Mouse (Mus musculus) stomach, embryonic 16.5 days (tissue): ENCODE measurements at regions not wholly inside any gene's neighbourhood (a gene's known extent, or its start where the extent isn't known, plus 50 kb on each side); places are given as distances from the start of the nearest gene placed in this dataset.

Experiments used
- ATAC-seq: fragments of 200-750 bp; cut with Nextera tagmentation; 2 replicates; pipeline ENCODE4 v1.8.0; 2017; ENCODE audit warnings: moderate number of reproducible peaks, moderate TSS enrichment; ENCODE audit not compliant: insufficient read depth, low FRiP score
- H3K27ac ChIP-seq: fragments of 300-500 bp; sonication (generic); 2 replicates; pipeline ENCODE4 v1.5.1; 2014; ENCODE audit warnings: low read length
- H3K27me3 ChIP-seq: fragments of 300-500 bp; sonication (generic); 2 replicates; pipeline ENCODE4 v1.6.1; 2014; ENCODE audit warnings: low read length, control low read depth, mixed read lengths; ENCODE audit not compliant: control insufficient read depth, insufficient read depth
- H3K36me3 ChIP-seq: fragments of 300-500 bp; sonication (generic); 2 replicates; pipeline ENCODE4 v1.6.1; 2014; ENCODE audit warnings: low read length; ENCODE audit not compliant: control insufficient read depth, insufficient read depth
- H3K4me1 ChIP-seq: fragments of 300-500 bp; sonication (generic); 2 replicates; pipeline ENCODE4 v1.6.1; 2014; ENCODE audit warnings: low read length, control low read depth, mixed read lengths; ENCODE audit not compliant: control insufficient read depth, insufficient read depth
- H3K4me2 ChIP-seq: fragments of 300-500 bp; sonication (generic); 2 replicates; pipeline ENCODE4 v1.6.1; 2014; ENCODE audit warnings: low read depth, low read length, mixed read lengths
- H3K4me3 ChIP-seq: fragments of 300-500 bp; sonication (generic); replicated peaks from 2 replicates; pipeline ENCODE4 v1.5.1; 2014; ENCODE audit warnings: mild to moderate bottlenecking, low read length
- H3K9ac ChIP-seq: fragments of 300-500 bp; sonication (generic); 2 replicates; pipeline ENCODE4 v1.6.1; 2014; ENCODE audit warnings: low read length
- H3K9me3 ChIP-seq: fragments of 300-500 bp; sonication (generic); replicated peaks from 2 replicates; pipeline ENCODE4 v1.6.1; 2016; ENCODE audit warnings: low read length, control low read depth; ENCODE audit not compliant: control insufficient read depth
- WGBS: fragments of 180-500 bp; shearing (Covaris S2); extraction: QIAGEN DNeasy Blood & Tissue Kit; methylation state at CpG from one replicate; pipeline ENCODE4 v1.1.7; 2014; 5-methylcytosine and 5-hydroxymethylcytosine counted together

- Histone ChIP-seq H3K27me3 (no peaks in the 10 kb centered on the region), H3K4me3 (no peak overlapping the region), H3K4me1 (no peaks in the 10 kb centered on the region), H3K4me2 (no peak overlapping the region), H3K9me3 (no peaks in the 10 kb centered on the region), H3K27ac (no peak overlapping the region), H3K9ac (no peak overlapping the region), H3K36me3 (no peaks in the 10 kb centered on the region)
- 79% methylated on average over 2 of the region's 2 CpGs for WGBS
- no peak for ATAC-seq
Observed at GRCm38 (mm10) chr1:57032407-57032806, 54.0 kb upstream of the Satb2 start.

DNA sequence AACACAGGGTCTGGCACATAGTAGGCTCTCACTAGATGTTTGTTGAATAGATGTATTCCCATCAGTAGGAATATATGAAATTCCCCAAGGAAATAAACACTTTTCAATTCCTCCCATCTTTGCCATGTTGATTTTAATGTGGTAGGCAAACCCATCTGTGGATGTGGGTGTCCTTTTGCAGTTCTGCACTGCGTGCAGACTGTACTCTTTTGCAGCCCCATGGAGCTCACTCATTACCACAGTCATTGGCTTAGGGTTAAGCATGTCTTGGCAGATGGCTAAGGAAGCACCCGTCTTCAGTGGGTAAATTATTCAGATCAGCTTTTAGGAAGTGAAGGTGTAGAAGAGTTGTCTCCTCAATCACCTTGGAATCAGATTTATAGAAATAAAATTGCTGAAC is 54.8 kb upstream of the Satb2 start:
- 86% methylated on average over 2 of the region's 2 CpGs for WGBS
- no peaks in the 10 kb centered on the region for H3K4me1 ChIP-seq
- ATAC-seq, result no peak

DNA sequence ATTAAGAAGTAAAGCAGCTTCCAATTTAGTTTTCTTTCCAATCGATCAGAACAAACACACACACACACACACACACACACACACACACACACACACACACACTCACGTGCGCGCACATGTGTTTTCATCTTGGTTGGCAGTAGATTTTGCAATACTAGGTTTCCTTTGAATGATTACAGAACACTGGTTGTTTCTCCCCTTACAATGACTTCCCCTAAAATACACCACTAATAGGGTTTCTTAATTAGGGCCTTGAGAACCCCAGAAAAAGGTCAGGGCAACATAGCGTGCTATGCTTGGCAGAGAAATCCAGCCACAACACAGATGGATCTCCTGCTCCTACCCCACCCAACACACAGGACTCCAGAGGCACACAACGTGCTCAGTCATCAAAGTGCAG is 56.0 kb upstream of the Satb2 start:
- Histone ChIP-seq H3K9ac (no peak overlapping the region), H3K27ac (no peak overlapping the region), H3K36me3 (no peaks in the 10 kb centered on the region), H3K4me1 (no peaks in the 10 kb centered on the region), H3K4me2 (no peak overlapping the region), H3K27me3 (no peaks in the 10 kb centered on the region), H3K9me3 (no peaks in the 10 kb centered on the region), H3K4me3 (no peak overlapping the region)
- ATAC-seq, result no peak
- 81% methylated on average over 6 of the region's 6 CpGs for WGBS

More for the DNA sequence above, 54.8 kb upstream of the Satb2 start:
- Histone ChIP-seq H3K9me3 (no peaks in the 10 kb centered on the region), H3K27me3 (no peaks in the 10 kb centered on the region), H3K4me2 (no peak overlapping the region), H3K9ac (no peak overlapping the region), H3K27ac (no peak overlapping the region), H3K4me3 (no peak overlapping the region), H3K36me3 (no peaks in the 10 kb centered on the region)

- H3K4me1 ChIP-seq, result no peaks in the 10 kb centered on the region
- no peak overlapping the region for H3K27ac ChIP-seq
- no peak overlapping the region for H3K4me2 ChIP-seq
- H3K27me3 ChIP-seq, result no peaks in the 10 kb centered on the region
- no peaks in the 10 kb centered on the region for H3K36me3 ChIP-seq
- H3K9me3 ChIP-seq, result no peaks in the 10 kb centered on the region
- 80% methylated on average over 3 of the region's 3 CpGs for WGBS
- H3K4me3 ChIP-seq, result no peak overlapping the region
- no peak overlapping the region for H3K9ac ChIP-seq
- no peak for ATAC-seq
Observed at GRCm38 (mm10) chr1:57036382-57036781, 57.9 kb upstream of the Satb2 start.

GRCm38 (mm10) chr1:57040201-57040600 is 61.8 kb upstream of the Satb2 start:
- H3K9me3 ChIP-seq, result no peaks in the 10 kb centered on the region
- no peak for ATAC-seq
- H3K9ac ChIP-seq, result no peak overlapping the region
- H3K27me3 ChIP-seq, result no peaks in the 10 kb centered on the region
- no peaks in the 10 kb centered on the region for H3K36me3 ChIP-seq
- H3K4me2 ChIP-seq, result no peak overlapping the region
- no peak overlapping the region for H3K27ac ChIP-seq
- no peak overlapping the region for H3K4me3 ChIP-seq
- 37% methylated on average over 8 of the region's 8 CpGs for WGBS
- no peaks in the 10 kb centered on the region for H3K4me1 ChIP-seq

DNA sequence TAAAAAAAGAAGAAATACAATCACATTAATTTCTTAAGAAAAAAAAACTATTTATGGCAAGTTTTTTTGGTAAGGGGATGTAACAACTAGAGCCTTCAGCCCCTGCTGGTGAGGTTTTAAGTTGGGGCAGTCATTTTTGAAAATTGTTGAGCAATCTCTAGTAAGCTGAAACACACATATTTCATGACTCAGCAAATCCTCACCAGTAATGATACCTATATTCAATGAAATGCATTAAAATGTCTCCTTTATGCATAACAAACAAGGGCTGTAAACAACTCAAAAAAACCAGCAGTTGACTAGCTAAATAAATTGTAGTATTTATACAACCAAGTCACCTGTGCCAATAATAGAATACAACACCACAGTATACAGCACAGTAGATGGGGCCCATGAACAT is 63.1 kb upstream of the Satb2 start:
- no peak overlapping the region for H3K9ac ChIP-seq
- H3K36me3 ChIP-seq, result no peaks in the 10 kb centered on the region
- no peaks in the 10 kb centered on the region for H3K27me3 ChIP-seq
- H3K4me1 ChIP-seq, result no peaks in the 10 kb centered on the region
- H3K9me3 ChIP-seq, result no peaks in the 10 kb centered on the region
- no peak overlapping the region for H3K4me2 ChIP-seq
- H3K27ac ChIP-seq, result no peak overlapping the region
- no peak for ATAC-seq
- H3K4me3 ChIP-seq, result no peak overlapping the region

DNA sequence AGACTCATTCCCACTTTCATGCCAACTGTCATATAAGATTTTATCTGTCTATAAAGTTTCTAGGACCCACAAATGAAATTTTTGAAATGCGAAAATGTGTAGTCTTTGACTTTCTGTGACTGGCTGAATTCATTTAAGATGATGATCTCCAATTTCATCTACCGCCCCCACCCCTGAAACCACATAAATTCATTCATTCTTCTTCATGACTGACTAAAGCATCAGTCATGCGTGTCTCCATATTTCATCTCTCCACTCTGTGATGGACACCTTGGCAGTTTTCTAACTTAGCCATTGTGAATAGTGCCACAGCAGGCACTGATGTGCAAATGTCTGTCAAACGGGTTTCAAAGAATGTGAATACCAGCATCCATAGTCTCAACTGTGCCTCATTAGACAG is 75.4 kb upstream of the Satb2 start:
- Histone ChIP-seq H3K4me1 (no peaks in the 10 kb centered on the region), H3K27ac (no peak overlapping the region), H3K4me2 (no peak overlapping the region), H3K4me3 (no peak overlapping the region), H3K9me3 (no peaks in the 10 kb centered on the region), H3K36me3 (no peaks in the 10 kb centered on the region), H3K27me3 (no peaks in the 10 kb centered on the region), H3K9ac (no peak overlapping the region)
- WGBS, result 83% methylated on average over 4 of the region's 4 CpGs
- ATAC-seq, result no peak

GRCm38 (mm10) chr1:57055976-57056375 is 77.5 kb upstream of the Satb2 start:
- 75% methylated on average over 9 of the region's 9 CpGs for WGBS

DNA sequence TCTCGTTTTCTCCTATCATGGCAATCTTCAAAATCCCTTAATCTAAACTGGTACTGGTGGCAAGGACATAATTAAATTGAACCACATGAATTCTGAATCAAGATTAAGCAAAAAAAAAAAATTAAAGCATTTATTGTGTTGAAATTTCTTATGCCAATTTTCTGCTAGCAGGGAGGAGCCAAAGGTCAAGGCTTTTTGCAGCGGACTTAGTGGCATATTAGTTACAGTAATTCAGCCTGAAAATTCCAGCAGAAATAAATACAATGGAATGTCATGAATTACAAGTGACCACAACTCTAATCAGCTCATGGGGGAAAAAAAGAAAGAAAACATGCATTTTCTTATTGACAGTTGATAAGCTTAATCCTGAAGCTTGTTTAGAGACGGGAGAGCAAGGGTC is 80.8 kb upstream of the Satb2 start:
- Histone ChIP-seq H3K9me3 (no peaks in the 10 kb centered on the region), H3K27ac (no peak overlapping the region), H3K36me3 (no peaks in the 10 kb centered on the region), H3K4me3 (no peak overlapping the region), H3K4me1 (no peaks in the 10 kb centered on the region), H3K27me3 (no peaks in the 10 kb centered on the region), H3K9ac (no peak overlapping the region), H3K4me2 (no peak overlapping the region)
- no peak for ATAC-seq
- 59% methylated on average over 3 of the region's 3 CpGs for WGBS

More at GRCm38 (mm10) chr1:57055976-57056375, 77.5 kb upstream of the Satb2 start:
- Histone ChIP-seq H3K27me3 (no peaks in the 10 kb centered on the region), H3K9ac (no peak overlapping the region), H3K4me2 (no peak overlapping the region), H3K4me1 (no peaks in the 10 kb centered on the region), H3K9me3 (no peaks in the 10 kb centered on the region), H3K4me3 (no peak overlapping the region), H3K36me3 (no peaks in the 10 kb centered on the region), H3K27ac (no peak overlapping the region)
- no peak for ATAC-seq

DNA sequence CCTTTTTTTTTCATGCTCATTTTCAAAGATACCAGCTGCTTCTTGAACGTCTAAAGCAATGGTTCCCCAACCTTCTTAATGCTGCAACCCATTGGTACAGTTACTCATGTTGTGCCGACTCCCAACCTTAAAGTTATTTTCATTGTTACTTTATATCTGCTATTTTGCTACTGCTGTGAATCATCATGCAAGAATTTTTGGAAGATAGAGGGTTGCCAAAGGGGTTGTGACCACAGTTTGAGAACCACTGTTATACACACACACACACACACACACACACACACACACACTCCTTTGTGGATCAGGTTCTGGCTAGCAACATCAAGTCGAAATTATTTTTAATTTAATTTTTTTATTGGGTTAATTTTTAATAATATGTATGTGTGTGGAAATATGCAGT is 96.8 kb upstream of the Satb2 start:
- Histone ChIP-seq H3K4me1 (no peaks in the 10 kb centered on the region), H3K36me3 (no peaks in the 10 kb centered on the region), H3K9ac (no peak overlapping the region), H3K27ac (no peak overlapping the region), H3K27me3 (no peaks in the 10 kb centered on the region), H3K4me3 (no peak overlapping the region), H3K9me3 (no peaks in the 10 kb centered on the region), H3K4me2 (no peak overlapping the region)
- WGBS, result 72% methylated on average over 3 of the region's 3 CpGs
- ATAC-seq, result no peak
